Comparison of ENCODE assay signal across 1 mouse cellular context in the genomic region with DNA sequence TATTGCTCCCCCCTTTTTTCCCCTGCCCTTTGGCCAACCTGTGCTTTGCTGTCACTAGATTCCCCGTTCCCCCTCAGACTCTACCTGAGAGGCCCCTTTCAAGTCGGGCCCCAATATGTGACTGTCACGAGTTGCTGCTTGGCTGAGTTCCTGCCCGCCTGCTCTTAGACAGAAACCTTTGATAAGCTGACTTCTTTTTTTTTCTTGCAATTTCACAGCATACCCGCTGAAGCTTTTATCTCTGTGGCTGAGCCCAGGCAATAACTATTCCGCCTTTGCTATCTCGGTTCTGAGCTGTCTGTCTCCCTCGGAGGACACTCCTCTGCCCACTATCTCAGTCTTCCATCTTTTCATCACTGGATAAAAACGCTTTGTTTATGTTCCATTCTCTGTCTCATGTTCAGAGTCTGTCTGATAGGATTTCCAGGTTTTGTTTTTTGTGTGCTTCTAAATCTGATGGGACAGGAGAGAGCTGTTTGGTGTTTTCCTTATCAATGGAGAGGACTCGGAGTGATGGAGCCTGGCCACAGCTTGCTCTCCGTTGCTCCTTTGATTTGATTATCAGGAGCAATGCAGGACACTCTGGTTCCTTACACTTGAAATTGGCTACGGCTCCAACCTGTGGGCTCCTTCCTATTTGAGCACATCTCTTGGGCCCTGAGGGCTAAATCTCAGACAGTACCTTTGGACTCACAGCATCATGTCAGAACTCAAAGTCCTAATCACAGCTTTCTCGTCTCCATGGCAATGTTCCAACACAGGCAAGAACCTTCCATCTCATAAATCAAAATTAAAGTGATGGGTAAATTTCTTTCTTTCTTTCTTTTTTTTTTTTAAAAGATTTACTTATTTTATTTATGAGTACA.
TF ChIP-seq lines count a peak whose summit lies in the region.

No protein-coding gene starts in this region.

TF ChIP-seq in MEL, 35 proteins besides CTCF, POLR2A, EP300 and RAD21 (continued from another document):
- TF ChIP-seq NRF1 (IDR thresholded peaks at IDR 0.05; ENCODE audit: insufficient read depth, low read depth, low read length, poor library complexity, severe bottlenecking) (no peak), POLR2AphosphoS5 (IDR thresholded peaks at IDR 0.05; ENCODE audit: borderline replicate concordance, low read depth, low read length) (no peak), TAL1 (IDR thresholded peaks at IDR 0.05; ENCODE audit: low read length) (no peak), NELFE (IDR thresholded peaks at IDR 0.05; ENCODE audit: low read depth, low read length) (no peak), USF1 (IDR thresholded peaks at IDR 0.05; ENCODE audit: low read depth, low read length) (peak; percentile 64), KAT2A (conservative IDR thresholded peaks at IDR 0.05; ENCODE audit: low read depth, low read length) (no peak; the same call in 1 of the 2 replicates), MAX (IDR thresholded peaks at IDR 0.05; ENCODE audit: low read length) (no peak), ZC3H11A (IDR thresholded peaks at IDR 0.05; ENCODE audit: low read depth, low read length) (no peak)
